Mouse (Mus musculus): ENCODE data around the gene Rag2. TPM values are rescaled to one million over a fixed set of nuclear protein-coding genes. Genes with fewer than 3 reads are reported as not detected.

Gene Rag2
- polyA plus RNA-seq, 1 experiment from 2014 or later: not detected

Other genes with a start within 250 kb of the Rag2 start
- 0.56 and 0.87 TPM in 2 replicates for gene Rag1, start 24.8 kb downstream of the Rag2 start, polyA plus RNA-seq (2014; fragmentation: Nextera tagmentation; extraction: Ambion mirVana)
- 60.6 and 61.7 TPM in 2 replicates for gene B230118H07Rik, start 24.8 kb downstream of the Rag2 start, polyA plus RNA-seq (2014; fragmentation: Nextera tagmentation; extraction: Ambion mirVana)
- 18.5 and 20.9 TPM in 2 replicates for gene Traf6, start 53.7 kb downstream of the Rag2 start, polyA plus RNA-seq (2014; fragmentation: Nextera tagmentation; extraction: Ambion mirVana)